Mouse (Mus musculus) hindlimb bud, embryonic 11.5 days (tissue): ENCODE data around the gene Acly.
"Not testable (repeated sequence)": the region's sequence is repeated elsewhere in the genome, so short reads cannot be mapped to it uniquely, and the experiment has no call there.

Experiments used
- DNase-seq: peaks from one replicate; pipeline ENCODE4 v3.0.0-alpha.2; 2012; ENCODE audit warnings: low read depth, low spot score; ENCODE audit errors: extremely low spot score

Gene Acly

GRCm38 (mm10) chr11:100546955-100547354 is 19.2 kb upstream of the Acly start:
- no peak for DNase-seq

DNA sequence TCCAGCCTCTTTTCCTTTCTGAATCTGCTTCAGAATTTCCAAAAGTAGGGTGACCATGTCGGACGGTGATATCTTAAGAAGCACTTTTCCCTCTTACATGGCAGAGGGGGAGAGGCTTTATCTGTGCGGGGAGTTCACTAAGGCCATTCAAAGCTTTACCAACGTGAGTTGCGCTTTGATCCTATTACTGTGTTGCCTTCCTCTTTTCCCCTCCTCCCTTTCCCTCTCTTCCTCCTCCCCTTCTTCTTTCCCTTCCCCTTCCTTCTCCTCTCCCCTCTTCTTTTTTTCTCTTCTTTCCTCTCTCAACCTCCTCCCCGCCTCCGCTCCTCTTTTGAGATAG is 17.9 kb upstream of the Acly start:
- no peak for DNase-seq

DNA sequence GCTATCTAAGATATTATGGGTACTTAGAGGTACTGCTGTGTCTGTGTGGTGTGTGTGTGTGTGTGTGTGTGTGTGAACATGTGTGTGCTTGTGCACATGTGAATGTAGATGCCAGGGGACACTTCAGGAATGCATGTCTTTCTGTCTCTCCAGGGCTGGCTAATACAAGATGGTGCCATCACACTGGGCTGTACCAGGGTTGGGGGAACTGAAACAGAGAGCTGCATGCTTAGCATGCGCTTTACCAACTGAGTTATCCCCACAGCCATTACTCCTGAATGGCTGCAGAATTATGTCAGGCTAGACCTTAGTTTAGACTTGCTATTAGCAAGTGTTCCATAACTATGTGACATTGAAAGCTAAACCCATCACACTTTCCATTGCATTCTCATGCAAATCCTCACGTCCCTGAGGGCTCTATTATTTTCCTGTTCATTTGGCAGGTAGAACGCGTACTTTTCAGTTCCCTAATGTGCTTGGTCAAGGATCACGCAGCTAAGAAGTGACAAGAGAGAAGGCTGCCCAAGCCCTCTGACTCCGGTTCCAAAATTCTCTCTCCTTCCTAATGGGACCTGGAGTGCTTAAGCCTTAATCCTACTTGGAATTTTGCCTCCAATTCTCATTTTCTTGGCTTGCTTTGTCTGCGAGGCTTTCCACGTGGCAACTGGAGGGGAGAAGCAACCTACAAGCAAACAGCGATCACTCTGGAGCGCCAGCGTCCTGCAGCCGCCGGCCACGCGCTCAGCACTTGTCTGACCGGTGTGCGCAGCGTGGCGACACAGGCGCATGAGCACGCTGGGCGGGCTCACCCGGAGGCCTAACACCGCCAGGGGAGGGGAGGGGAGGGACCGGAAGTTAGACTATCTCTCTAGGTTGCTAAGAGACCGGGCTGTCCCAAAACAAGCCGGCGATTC is 17.3 kb upstream of the Acly start, which contains the start of gene Ttc25:
Gene Ttc25 (plus strand): TSS at position 776 of the 914 bp plus-strand sequence.
- DNase-seq = peak; percentile 74

DNA sequence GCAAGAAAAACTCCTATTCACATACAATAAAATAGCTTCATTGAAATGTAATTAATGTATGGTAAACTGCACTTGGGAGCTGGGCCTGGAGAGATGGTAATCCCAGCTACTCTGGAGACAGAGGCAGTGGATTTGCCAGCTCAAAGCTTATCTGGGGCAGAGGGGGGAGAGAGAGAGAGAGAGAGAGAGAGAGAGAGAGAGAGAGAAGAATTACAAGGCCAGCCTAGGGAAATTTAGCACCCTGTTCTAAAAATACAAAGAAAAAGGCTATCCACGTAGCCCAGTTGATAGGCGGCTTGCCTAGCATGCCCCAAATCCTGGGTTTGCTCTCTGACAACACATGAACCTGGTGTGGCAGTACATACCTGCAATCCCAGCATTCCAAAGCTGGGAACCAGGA is 13.8 kb upstream of the Acly start:
- no peak for DNase-seq

DNA sequence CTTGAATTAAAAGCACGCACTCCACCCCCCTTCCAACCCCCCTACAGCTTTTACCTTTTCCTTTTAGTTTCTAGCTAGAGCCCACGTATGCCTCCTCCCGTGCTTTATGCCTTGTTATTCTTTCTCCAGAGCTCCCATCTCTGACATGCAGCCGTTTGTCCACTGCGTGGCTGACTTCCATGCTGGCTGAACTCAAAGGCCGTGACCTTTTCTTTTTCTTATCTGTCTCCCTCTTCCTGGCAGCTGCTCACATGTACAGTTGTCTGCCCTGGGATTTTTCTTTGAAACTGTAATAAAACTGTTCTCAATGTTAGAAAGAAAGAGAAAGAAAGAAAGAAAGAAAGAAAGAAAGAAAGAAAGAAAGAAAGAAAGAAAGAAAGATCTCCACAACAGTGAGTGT is 13.2 kb upstream of the Acly start:
- DNase-seq = no peak

DNA sequence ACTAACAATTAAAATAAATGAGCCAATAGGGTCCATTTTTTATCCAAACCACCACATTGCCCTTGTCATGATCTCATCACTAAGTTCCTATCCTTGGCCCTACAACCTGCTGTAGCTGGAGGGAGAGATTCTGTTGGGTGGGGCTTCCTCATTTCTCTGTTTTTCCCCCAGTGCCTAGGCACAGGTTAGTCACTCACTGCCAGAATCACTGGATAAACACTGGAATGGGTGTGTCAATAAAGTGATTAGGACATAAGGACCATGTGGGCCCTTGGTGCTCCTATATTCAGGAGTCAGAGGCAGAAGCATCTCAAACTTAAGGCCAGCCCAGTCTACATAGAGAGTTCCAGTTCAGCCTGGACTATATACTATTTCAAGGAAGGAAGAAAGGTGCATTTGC is 8.7 kb upstream of the Acly start:
- DNase-seq = no peak

- DNase-seq = no peak
Observed at GRCm38 (mm10) chr11:100535996-100536395, 8.2 kb upstream of the Acly start.

- not testable (repeated sequence) for DNase-seq
Observed at GRCm38 (mm10) chr11:100534821-100535220, 7.0 kb upstream of the Acly start.

GRCm38 (mm10) chr11:100534411-100534810 is 6.6 kb upstream of the Acly start:
- DNase-seq = not testable (repeated sequence)

DNA sequence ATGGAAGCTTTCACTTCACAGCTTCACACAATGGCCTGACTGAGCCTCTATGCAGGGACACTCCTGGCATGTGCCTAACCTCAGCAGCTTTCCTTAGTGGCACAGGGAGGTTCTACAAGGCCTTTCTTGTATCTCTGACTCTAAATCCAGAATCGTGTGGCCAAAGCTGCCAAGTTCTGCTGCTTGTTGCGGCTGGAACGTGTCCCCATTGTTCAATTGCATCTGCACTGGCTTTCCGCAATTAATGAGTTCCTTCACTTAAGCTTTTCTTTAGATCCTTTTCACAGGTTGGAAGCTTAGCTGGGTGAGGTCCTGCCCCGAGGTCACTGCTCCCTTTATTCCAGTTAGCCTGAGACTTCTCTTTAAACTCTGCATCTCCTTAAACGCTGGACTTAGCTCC is 6.1 kb upstream of the Acly start:
- no peak for DNase-seq

- DNase-seq = no peak
Observed at GRCm38 (mm10) chr11:100528375-100529165, 770 bp upstream of the Acly start.

GRCm38 (mm10) chr11:100527066-100527457 is 738 bp downstream of the Acly start:
- no peak for DNase-seq

DNA sequence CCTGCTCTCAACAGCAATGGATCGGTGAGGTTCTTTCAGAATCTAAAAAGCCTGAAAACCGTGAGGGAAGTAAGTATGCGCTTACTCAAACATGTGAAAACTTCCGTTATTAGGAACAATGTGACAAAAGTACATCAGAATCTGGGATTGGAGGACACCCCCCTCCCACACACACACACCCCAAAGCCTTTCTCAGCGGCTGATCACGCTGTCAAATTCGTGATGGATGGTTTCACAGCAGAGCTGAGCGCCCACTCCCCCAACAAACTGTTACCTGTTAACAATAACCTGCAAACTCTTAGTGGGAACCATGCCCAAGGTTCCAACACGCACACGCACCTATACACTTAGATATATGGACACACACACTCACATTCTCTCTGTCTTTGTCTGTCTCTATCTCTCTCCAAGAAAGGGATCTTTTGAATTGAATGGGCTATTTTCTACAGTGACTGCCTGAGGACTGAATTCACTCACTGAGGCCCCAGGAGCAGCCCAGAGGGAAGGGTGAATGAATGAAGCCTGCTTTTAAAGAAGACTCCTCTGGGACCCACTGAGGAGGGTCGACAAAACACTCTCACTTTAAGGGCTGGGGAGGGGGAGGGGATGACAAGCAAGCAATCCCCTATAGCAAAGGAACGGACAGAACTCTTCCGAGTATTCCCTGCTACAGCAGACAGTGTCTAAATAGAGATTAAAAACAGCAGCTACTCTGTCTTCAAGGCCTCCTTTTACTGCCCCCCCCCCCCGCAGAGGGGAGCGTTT is 1.6 kb downstream of the Acly start:
- DNase-seq = no peak

DNA sequence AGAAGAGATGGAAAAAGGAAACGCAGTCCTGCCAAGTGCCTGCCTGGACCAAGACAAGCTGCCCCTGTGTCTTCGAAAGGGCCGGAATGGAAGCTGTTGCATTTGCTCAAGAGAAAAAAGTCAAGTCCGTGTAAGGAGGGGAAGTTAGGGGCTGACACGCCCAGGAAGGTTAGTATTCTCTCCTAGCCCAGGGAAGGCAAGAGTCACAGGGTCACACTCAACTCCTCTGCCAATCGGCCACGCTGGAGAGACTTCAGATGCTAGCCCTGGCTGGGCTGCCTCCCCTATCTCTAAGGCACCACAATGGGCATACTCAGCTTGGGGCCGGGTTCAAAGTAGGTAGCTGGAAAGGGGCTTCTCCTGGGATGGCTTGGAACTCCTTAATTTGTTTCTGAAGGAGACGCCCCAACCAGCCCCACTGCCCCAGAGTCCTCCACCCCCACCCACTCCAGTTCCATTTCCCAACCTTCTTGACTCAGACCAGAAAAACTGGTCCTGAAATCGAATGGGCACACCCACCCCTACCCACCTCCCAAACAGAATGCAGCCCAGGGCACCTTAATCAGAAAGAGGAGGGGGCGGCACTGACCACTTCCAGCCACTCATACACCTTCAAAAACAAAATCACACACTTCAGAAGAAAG is 2.7 kb downstream of the Acly start:
- DNase-seq = no peak

DNA sequence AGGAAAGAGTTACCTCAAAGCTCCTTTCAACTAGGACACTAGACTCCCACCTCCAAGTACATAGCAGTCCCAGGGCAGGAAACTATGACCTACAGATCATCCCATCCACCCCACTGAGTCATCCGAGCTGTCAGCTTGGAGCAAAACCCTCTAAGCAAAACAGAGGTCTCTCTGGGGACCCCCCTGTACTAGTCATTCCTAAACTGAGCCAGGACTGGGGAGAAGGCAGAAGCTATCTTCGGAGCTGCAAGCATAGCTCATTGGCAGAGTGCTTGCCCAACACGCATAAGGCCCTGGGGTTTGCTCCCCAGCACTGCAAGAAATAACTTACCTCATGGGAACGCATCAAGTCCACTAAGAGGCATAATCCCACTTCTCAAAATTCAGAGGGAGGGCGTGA is 3.4 kb downstream of the Acly start:
- no peak for DNase-seq

- no peak for DNase-seq
Observed at GRCm38 (mm10) chr11:100520838-100521237, 7.0 kb downstream of the Acly start.

DNA sequence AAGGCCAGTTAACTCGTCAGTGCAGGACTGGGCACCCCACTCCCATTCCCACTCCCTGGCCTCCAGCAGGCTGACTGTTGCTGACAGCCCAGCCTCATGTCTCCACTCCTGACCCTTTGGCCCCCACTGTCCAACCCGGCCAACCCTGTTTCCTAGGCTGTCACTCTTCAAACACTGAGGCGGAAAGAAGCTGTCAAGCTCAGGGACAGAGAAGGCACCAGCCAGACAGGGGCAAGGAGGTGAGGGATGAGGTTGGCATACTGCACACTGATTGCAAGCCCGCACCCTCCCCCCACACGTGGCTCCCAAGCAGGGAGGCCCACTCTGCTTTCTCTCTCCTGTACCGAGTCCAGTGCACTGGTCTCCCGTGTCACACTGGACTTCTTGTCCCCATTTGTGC is 8.6 kb downstream of the Acly start:
- DNase-seq = no peak

DNA sequence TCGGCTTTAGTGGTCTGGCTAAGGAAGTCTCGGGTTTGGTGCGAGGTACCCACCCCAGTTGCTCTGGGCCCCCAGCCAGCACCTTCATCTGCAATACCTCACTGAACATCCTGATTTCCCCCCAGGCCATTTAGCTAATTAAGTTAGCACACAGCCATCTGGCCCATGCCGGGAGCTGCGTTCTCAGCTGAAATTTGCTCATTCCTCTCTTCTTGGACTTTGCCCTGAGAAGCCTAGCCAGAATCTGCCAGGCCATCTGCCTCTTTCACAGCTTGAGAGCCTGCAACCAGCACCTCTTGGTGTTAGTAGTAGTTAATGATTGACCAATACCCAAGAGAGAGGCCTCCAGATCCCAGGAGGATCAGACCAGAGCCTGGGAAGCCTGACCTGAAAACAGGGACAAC is 9.6 kb downstream of the Acly start:
- DNase-seq = no peak

- no peak for DNase-seq
Observed at GRCm38 (mm10) chr11:100516291-100516690, 11.5 kb downstream of the Acly start.

- no peak for DNase-seq
Observed at GRCm38 (mm10) chr11:100515789-100516188, 12.0 kb downstream of the Acly start.

DNA sequence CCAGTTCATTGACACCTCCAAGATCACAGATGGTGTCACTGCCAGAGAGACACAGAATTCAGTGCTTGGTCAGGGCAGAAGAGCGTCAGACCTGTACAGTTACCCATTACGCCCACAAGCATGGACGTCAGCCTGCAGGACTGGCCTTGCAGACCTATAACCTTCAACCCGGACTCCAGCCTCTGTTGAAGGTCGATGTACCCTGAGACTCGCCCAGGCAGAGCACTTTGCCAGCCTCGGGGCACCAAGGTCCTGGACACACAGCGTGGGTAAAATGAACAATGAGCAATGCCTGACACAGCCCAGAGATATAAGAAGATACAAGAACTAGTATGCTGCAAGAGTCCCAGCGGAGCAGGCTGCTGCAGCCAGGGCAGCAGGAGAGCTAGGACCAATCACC is 12.7 kb downstream of the Acly start:
- no peak for DNase-seq
